Mouse (Mus musculus) cerebellum, adult 9-11 months (tissue): ENCODE measurements at regions not wholly inside any gene's neighbourhood (a gene's known extent, or its start where the extent isn't known, plus 50 kb on each side); places are given as distances from the start of the nearest gene placed in this dataset.
A peak's percentile ranks its signal among the peaks of the same experiment; 100 is the strongest.
"Not testable (repeated sequence)": the region's sequence is repeated elsewhere in the genome, so short reads cannot be mapped to it uniquely, and the experiment has no call there.

Experiments used
- DNase-seq: peaks from one replicate; pipeline ENCODE4 v3.0.0; 2022

GRCm38 (mm10) chr10:37861001-37861400 lies 722.3 kb upstream of the Marcks start:
- no peak for DNase-seq

- no peak for DNase-seq
These were observed 710.6 kb upstream of the Marcks start for GRCm38 (mm10) chr10:37849291-37849846.

- no peak for DNase-seq
These were observed 704.1 kb upstream of the Marcks start for GRCm38 (mm10) chr10:37842820-37843219.

- no peak for DNase-seq
These were observed 703.1 kb upstream of the Marcks start for GRCm38 (mm10) chr10:37841842-37842241.

GRCm38 (mm10) chr10:37837721-37838120 lies 699.0 kb upstream of the Marcks start:
- no peak for DNase-seq

- DNase-seq = no peak
These were observed 674.3 kb upstream of the Marcks start for GRCm38 (mm10) chr10:37813026-37813425.

GRCm38 (mm10) chr10:37812405-37812851 lies 673.7 kb upstream of the Marcks start:
- DNase-seq = peak; percentile 50

- DNase-seq = no peak
These were observed 673.1 kb upstream of the Marcks start for GRCm38 (mm10) chr10:37811789-37812188.

- no peak for DNase-seq
These were observed 664.6 kb upstream of the Marcks start for GRCm38 (mm10) chr10:37803225-37803805.

- DNase-seq = no peak
These were observed 660.7 kb upstream of the Marcks start for GRCm38 (mm10) chr10:37799397-37799796.

GRCm38 (mm10) chr10:37798285-37798684 lies 659.6 kb upstream of the Marcks start:
- no peak for DNase-seq

GRCm38 (mm10) chr10:37797701-37798100 lies 659.0 kb upstream of the Marcks start:
- no peak for DNase-seq

GRCm38 (mm10) chr10:37792878-37793277 lies 654.2 kb upstream of the Marcks start:
- DNase-seq = no peak

GRCm38 (mm10) chr10:37788049-37788448 lies 649.3 kb upstream of the Marcks start:
- peak; percentile 3 for DNase-seq

GRCm38 (mm10) chr10:37779383-37780302 lies 640.9 kb upstream of the Marcks start:
- no peak for DNase-seq

- DNase-seq = no peak
These were observed 622.0 kb upstream of the Marcks start for GRCm38 (mm10) chr10:37760542-37761367.

- no peak for DNase-seq
These were observed 602.9 kb upstream of the Marcks start for GRCm38 (mm10) chr10:37741581-37741980.

GRCm38 (mm10) chr10:37739024-37739423 lies 600.3 kb upstream of the Marcks start:
- no peak for DNase-seq

GRCm38 (mm10) chr10:37725609-37726008 lies 586.9 kb upstream of the Marcks start:
- no peak for DNase-seq

GRCm38 (mm10) chr10:37724994-37725393 lies 586.3 kb upstream of the Marcks start:
- DNase-seq = not testable (repeated sequence)

GRCm38 (mm10) chr10:37720748-37721147 lies 582.0 kb upstream of the Marcks start:
- no peak for DNase-seq

- no peak for DNase-seq
These were observed 578.2 kb upstream of the Marcks start for GRCm38 (mm10) chr10:37716946-37717345.

GRCm38 (mm10) chr10:37711459-37711858 lies 572.7 kb upstream of the Marcks start:
- no peak for DNase-seq
